Comparison of ENCODE assay signal across 8 mouse cellular contexts in genomic region chrX:20847816-20848215, GRCm38 (mm10). TPM values are rescaled to one million over a fixed set of nuclear protein-coding genes. Genes with fewer than 3 reads are reported as not detected.
A peak's percentile ranks its signal among the peaks of the same experiment; 100 is the strongest.
DNase-seq lines count a peak whose midpoint lies in the region; ATAC-seq and TF ChIP-seq lines count a peak whose summit lies in the region.

No protein-coding gene starts in this region.

- ATAC-seq in kidney, postnatal 0 days (replicated peaks; ENCODE audit: low FRiP score, low read depth), result 0 out of 2 replicates have a peak, but pooled peaks have one; percentile 8
- peak; percentile 50; the same call in 1 of the 2 replicates for ATAC-seq in forebrain, embryonic 11.5 days (replicated peaks; ENCODE audit: low FRiP score)
- peak; percentile 45 for ATAC-seq in neural tube, embryonic 14.5 days (ENCODE audit: low read depth)

- H3K36me3 ChIP-seq in kidney, postnatal 0 days (ENCODE audit: insufficient read depth, low read length), result 0 out of 2 replicates have a peak, but pooled peaks cover 5% of the 10 kb centered on the region
- H3K36me3 ChIP-seq in forebrain, embryonic 11.5 days (ENCODE audit: control insufficient read depth, insufficient read depth, low read length), result no peaks in the 10 kb centered on the region; the same call in 1 of the 2 replicates
- peaks cover 22% of the 10 kb centered on the region for H3K36me3 ChIP-seq in limb, embryonic 10.5 days
- H3K36me3 ChIP-seq in neural tube, embryonic 14.5 days (ENCODE audit: control insufficient read depth, insufficient read depth, low read length), result 0 out of 2 replicates have a peak, but pooled peaks cover 3% of the 10 kb centered on the region

- H3K27me3 ChIP-seq in kidney, postnatal 0 days (ENCODE audit: insufficient read depth, low read length), result no peaks in the 10 kb centered on the region
- no peaks in the 10 kb centered on the region for H3K27me3 ChIP-seq in forebrain, embryonic 11.5 days (ENCODE audit: control insufficient read depth, insufficient read depth, low read length)
- H3K27me3 ChIP-seq in limb, embryonic 10.5 days (ENCODE audit: low read depth, poor library complexity, severe bottlenecking), result no peaks in the 10 kb centered on the region
- no peaks in the 10 kb centered on the region for H3K27me3 ChIP-seq in neural tube, embryonic 14.5 days (ENCODE audit: control insufficient read depth, insufficient read depth, low read length)

- H3K4me3 ChIP-seq in kidney, postnatal 0 days (replicated peaks; ENCODE audit: low read depth, low read length), result no peak overlapping the region
- H3K4me3 ChIP-seq in forebrain, embryonic 11.5 days (ENCODE audit: low read depth, low read length), result no peak overlapping the region
- peak overlapping the region; percentile 68 for H3K4me3 ChIP-seq in limb, embryonic 10.5 days
- H3K4me3 ChIP-seq in neural tube, embryonic 14.5 days (ENCODE audit: low read depth, low read length), result peak overlapping the region; percentile 9; the same call in 1 of the 2 replicates

- no peak overlapping the region for H3K9ac ChIP-seq in kidney, postnatal 0 days (ENCODE audit: low read depth, low read length)
- H3K9ac ChIP-seq in forebrain, embryonic 11.5 days (ENCODE audit: low read length), result no peak overlapping the region; the same call in 1 of the 2 replicates
- H3K9ac ChIP-seq in neural tube, embryonic 14.5 days (replicated peaks; ENCODE audit: low read depth, low read length), result no peak overlapping the region

- no peak for TF ChIP-seq CTCF in kidney, postnatal 0 days (IDR thresholded peaks at IDR 0.05; ENCODE audit: low read depth)

- H3K9me3 ChIP-seq in kidney, postnatal 0 days (replicated peaks; ENCODE audit: low read length), result no peaks in the 10 kb centered on the region
- no peaks in the 10 kb centered on the region for H3K9me3 ChIP-seq in forebrain, embryonic 11.5 days (ENCODE audit: control insufficient read depth, low read length)
- no peaks in the 10 kb centered on the region for H3K9me3 ChIP-seq in limb, embryonic 10.5 days (replicated peaks)
- no peaks in the 10 kb centered on the region for H3K9me3 ChIP-seq in neural tube, embryonic 14.5 days (ENCODE audit: control insufficient read depth, low read length)

- H3K4me1 ChIP-seq in kidney, postnatal 0 days (replicated peaks; ENCODE audit: insufficient read depth, low read length), result no peaks in the 10 kb centered on the region
- no peaks in the 10 kb centered on the region for H3K4me1 ChIP-seq in forebrain, embryonic 11.5 days (replicated peaks; ENCODE audit: control insufficient read depth, insufficient read depth, low read length)
- no peaks in the 10 kb centered on the region for H3K4me1 ChIP-seq in limb, embryonic 10.5 days
- H3K4me1 ChIP-seq in neural tube, embryonic 14.5 days (ENCODE audit: control insufficient read depth, insufficient read depth, low read length), result peaks cover 4% of the 10 kb centered on the region; the same call in 1 of the 2 replicates

- peak overlapping the region; percentile 37; the same call in 1 of the 2 replicates for H3K4me2 ChIP-seq in kidney, postnatal 0 days (ENCODE audit: low read length)
- peak overlapping the region; percentile 34 for H3K4me2 ChIP-seq in forebrain, embryonic 11.5 days (ENCODE audit: low read depth, low read length, severe bottlenecking)
- peak overlapping the region; percentile 33; the same call in 1 of the 2 replicates for H3K4me2 ChIP-seq in neural tube, embryonic 14.5 days (ENCODE audit: low read depth, low read length)

- WGBS in kidney, postnatal 0 days, result 29% methylated on average over 2 of the region's 2 CpGs
- 29% methylated on average over 2 of the region's 2 CpGs for whole genome bisulfite sequencing in forebrain, embryonic 11.5 days
- 25% methylated on average over 2 of the region's 2 CpGs for WGBS in limb, embryonic 10.5 days
- 36% methylated on average over 2 of the region's 2 CpGs for WGBS in neural tube, embryonic 14.5 days

- peak; percentile 58 for DNase-seq in kidney, postnatal 0 days (ENCODE audit: low spot score)
- no peak for DNase-seq in kidney, adult 18-20 months
- DNase-seq in forebrain, embryonic 11.5 days (ENCODE audit: low spot score), result no peak
- DNase-seq in limb, embryonic 10.5 days (ENCODE audit: low spot score), result no peak
- DNase-seq in ovary, postnatal 14 days (ENCODE audit: low spot score), result no peak
- DNase-seq in urinary bladder, adult 2 months (ENCODE audit: low spot score), result no peak
- DNase-seq in adrenal gland, postnatal 4 days (ENCODE audit: low spot score in 2 of 2), result no peak

- peak overlapping the region; percentile 62 for H3K27ac ChIP-seq in kidney, postnatal 0 days
- H3K27ac ChIP-seq in forebrain, embryonic 11.5 days (ENCODE audit: low read depth, low read length), result no peak overlapping the region
- H3K27ac ChIP-seq in limb, embryonic 10.5 days, result peak overlapping the region; percentile 56; the same call in 1 of the 2 replicates
- peak overlapping the region; percentile 62 for H3K27ac ChIP-seq in neural tube, embryonic 14.5 days (ENCODE audit: low read depth, low read length)

RNA-seq across cellular contexts. Expression of gene Timp1, which starts 22.1 kb away (rescaled TPM):
- 17.2 TPM in 2 replicates for polyA plus RNA-seq in kidney, postnatal 0 days (2015; fragmentation: Nextera tagmentation; extraction: Ambion mirVana)
- 5.8 and 7.4 TPM in 2 replicates for polyA plus RNA-seq in forebrain, embryonic 11.5 days (2014; fragmentation: Nextera tagmentation; extraction: Ambion mirVana)
- polyA plus RNA-seq in limb, embryonic 10.5 days (2016; fragmentation: Nextera tagmentation; extraction: Ambion mirVana), result 12.8 and 13.5 TPM in 2 replicates
- polyA plus RNA-seq in neural tube, embryonic 14.5 days (2014; fragmentation: Nextera tagmentation; extraction: Ambion mirVana), result 2.0 and 5.6 TPM in 2 replicates
- polyA plus RNA-seq in urinary bladder, adult 2 months (2012; rRNA removed), result 18.2 and 21.5 TPM in 2 replicates
- total RNA-seq in adrenal gland, postnatal 4 days (2021), result 10 to 100 TPM; 42.4 to 44.6 TPM

RNA-seq across cellular contexts. Expression of gene Araf, which starts 50.2 kb away (rescaled TPM):
- polyA plus RNA-seq in kidney, postnatal 0 days (2015; fragmentation: Nextera tagmentation; extraction: Ambion mirVana), result 86.6 and 88.3 TPM in 2 replicates
- 97.1 and 104 TPM in 2 replicates for polyA plus RNA-seq in forebrain, embryonic 11.5 days (2014; fragmentation: Nextera tagmentation; extraction: Ambion mirVana)
- polyA plus RNA-seq in limb, embryonic 10.5 days (2016; fragmentation: Nextera tagmentation; extraction: Ambion mirVana), result 80.8 and 96.4 TPM in 2 replicates
- polyA plus RNA-seq in neural tube, embryonic 14.5 days (2014; fragmentation: Nextera tagmentation; extraction: Ambion mirVana), result 334 and 400 TPM in 2 replicates
- 132 and 153 TPM in 2 replicates for polyA plus RNA-seq in urinary bladder, adult 2 months (2012; rRNA removed)
- 100 to 1,000 TPM; 161 to 168 TPM for total RNA-seq in adrenal gland, postnatal 4 days (2021)

Comparison
In these comparisons a context has a peak if more than half of its experiments do, and no peak if none do; other contexts are left out.
1. H3K4me3 ChIP-seq: peak in limb, embryonic 10.5 days (single experiment) and neural tube, embryonic 14.5 days (single experiment); none in kidney, postnatal 0 days (single experiment) and forebrain, embryonic 11.5 days (single experiment).
2. Peak in every context shown above with its lines, with median percentiles within 50 percentile points of each other: ATAC-seq and H3K4me2 ChIP-seq.